Comparison of ENCODE assay signal across 17 mouse cellular contexts in the genomic region with DNA sequence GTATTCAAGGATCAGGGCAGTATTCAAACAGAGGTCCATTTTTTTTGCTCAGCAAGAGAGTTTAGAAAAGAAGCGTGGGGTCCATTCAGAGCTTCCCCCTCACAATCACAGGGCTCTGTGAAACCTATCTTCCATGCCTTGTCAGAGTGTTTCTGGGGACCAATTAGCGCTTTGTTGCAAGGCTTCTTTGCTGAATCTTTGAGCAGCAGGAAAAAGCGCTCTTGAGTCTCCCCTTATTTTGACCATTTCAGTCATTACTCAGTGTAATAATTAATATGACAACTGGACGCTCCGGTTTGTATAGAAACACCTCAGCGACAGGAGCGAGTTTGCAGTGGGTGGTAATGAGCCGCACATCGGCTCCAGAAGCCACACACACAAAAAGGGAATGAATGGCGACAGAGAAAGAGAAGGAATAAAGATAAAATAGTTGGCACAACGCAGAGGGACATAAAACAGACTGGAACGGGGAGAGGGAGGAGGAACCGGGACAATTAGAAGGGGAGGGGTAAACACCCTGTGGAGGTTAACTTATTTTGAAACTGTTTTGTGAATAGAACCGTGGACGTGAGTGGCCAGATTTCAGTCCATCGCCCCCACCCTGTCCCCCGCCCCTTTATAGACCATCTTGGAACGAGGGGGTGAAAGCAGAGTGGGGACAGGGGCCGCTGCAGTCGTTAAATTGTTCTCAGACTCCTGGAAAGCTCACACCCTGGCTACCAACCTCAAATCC. TPM values are rescaled to one million over a fixed set of nuclear protein-coding genes. Genes with fewer than 3 reads are reported as not detected.
DNase-seq lines count a peak whose midpoint lies in the region; ATAC-seq and TF ChIP-seq lines count a peak whose summit lies in the region.
"Had no signal": no experiment of that assay in that cellular context is flagged by ENCODE, and none has a peak within 500 bp of the region (broad histone marks: within the 10 kb centered on the region; RNA-seq: fewer than 3 reads in every experiment).

No protein-coding gene starts in this region.

- no peak overlapping the region for H3K27ac ChIP-seq in layer of hippocampus, adult 2 months
- peak overlapping the region; percentile 75 for H3K27ac ChIP-seq in hindbrain, embryonic 10.5 days
- H3K27ac ChIP-seq in midbrain, embryonic 13.5 days: peak overlapping the region; percentile 70
- H3K27ac ChIP-seq: liver, embryonic 15.5 days had no signal

- H3K4me1 ChIP-seq in hindbrain, embryonic 10.5 days (replicated peaks): peaks cover 31% of the 10 kb centered on the region
- H3K4me1 ChIP-seq in midbrain, embryonic 13.5 days (replicated peaks): peaks cover 39% of the 10 kb centered on the region
- H3K4me1 ChIP-seq: liver, embryonic 15.5 days had no signal

- DNase-seq in layer of hippocampus, adult 2 months (ENCODE audit: low spot score in 2 of 2): no peak
- no peak for DNase-seq in layer of hippocampus, adult 9-10 months (ENCODE audit: low spot score)
- no peak for DNase-seq in hindbrain, embryonic 10.5 days (ENCODE audit: low spot score)
- peak; percentile 68 for DNase-seq in retina, postnatal 1 day
- no peak for DNase-seq in right cerebral cortex, postnatal 10 days (ENCODE audit: low spot score in 2 of 2)
- DNase-seq in urinary bladder, adult 18-20 months (ENCODE audit: low spot score in 2 of 2): no peak
- DNase-seq: cerebellum, adult 9-10 months; gastrocnemius, postnatal 10 days; lung, postnatal 4 days had no signal

- no peak overlapping the region; the same call in 1 of the 2 replicates for H3K9ac ChIP-seq in midbrain, embryonic 13.5 days (replicated peaks)
- H3K9ac ChIP-seq: liver, embryonic 15.5 days had no signal

- peak overlapping the region; percentile 54 for H3K4me2 ChIP-seq in midbrain, embryonic 13.5 days (replicated peaks)
- H3K4me2 ChIP-seq: liver, embryonic 15.5 days had no signal

- peak; percentile 70 for ATAC-seq in midbrain, embryonic 13.5 days
- no peak for ATAC-seq in cerebellum, adult (ENCODE audit: insufficient number of reproducible peaks, low FRiP score, low TSS enrichment)
- ATAC-seq: intestine, postnatal 0 days had no signal

- no peaks in the 10 kb centered on the region for H3K36me3 ChIP-seq in hindbrain, embryonic 10.5 days
- H3K36me3 ChIP-seq in midbrain, embryonic 13.5 days: no peaks in the 10 kb centered on the region
- H3K36me3 ChIP-seq: liver, embryonic 15.5 days had no signal

- H3K9me3 ChIP-seq in hindbrain, embryonic 10.5 days: peaks cover 3% of the 10 kb centered on the region
- H3K9me3 ChIP-seq in midbrain, embryonic 13.5 days: no peaks in the 10 kb centered on the region
- H3K9me3 ChIP-seq: liver, embryonic 15.5 days had no signal

- no peak for TF ChIP-seq CTCF in layer of hippocampus, adult 2 months (conservative IDR thresholded peaks at IDR 0.05)

- peak overlapping the region; percentile 8; the same call in 1 of the 2 replicates for H3K4me3 ChIP-seq in layer of hippocampus, adult 2 months
- peak overlapping the region; percentile 43 for H3K4me3 ChIP-seq in hindbrain, embryonic 10.5 days
- peak overlapping the region; percentile 28 for H3K4me3 ChIP-seq in midbrain, embryonic 13.5 days (replicated peaks)
- H3K4me3 ChIP-seq: liver, embryonic 15.5 days had no signal

- peaks cover 94% of the 10 kb centered on the region for H3K27me3 ChIP-seq in hindbrain, embryonic 10.5 days (ENCODE audit: insufficient read depth, poor library complexity, severe bottlenecking)
- H3K27me3 ChIP-seq in midbrain, embryonic 13.5 days: peaks cover 22% of the 10 kb centered on the region

- WGBS in hindbrain, embryonic 10.5 days: 8% methylated on average over 20 of the region's 20 CpGs
- 2% methylated on average over 20 of the region's 20 CpGs for WGBS in midbrain, embryonic 13.5 days

RNA-seq across cellular contexts. Expression of gene Ascl1, which starts 7.6 kb away (rescaled TPM):
- total RNA-seq in layer of hippocampus, adult 2 months (2021): 1 to 10 TPM; 6.0 to 6.9 TPM
- 15.7 and 41.5 TPM in 2 replicates for polyA plus RNA-seq in hindbrain, embryonic 10.5 days (2016; fragmentation: Nextera tagmentation; extraction: Ambion mirVana)
- polyA plus RNA-seq in midbrain, embryonic 13.5 days (2015; fragmentation: Nextera tagmentation; extraction: Ambion mirVana): 33.3 and 53.1 TPM in 2 replicates
- total RNA-seq: gastrocnemius, postnatal 10 days; neutrophil, adult 5-6 weeks had no signal
- polyA plus RNA-seq: testis, adult 2 months had no signal

RNA-seq across cellular contexts. Expression of gene Pah, which starts 20.5 kb away (rescaled TPM):
- not detected for total RNA-seq in layer of hippocampus, adult 2 months (2021)
- polyA plus RNA-seq in hindbrain, embryonic 10.5 days (2016; fragmentation: Nextera tagmentation; extraction: Ambion mirVana): not detected in 2 replicates
- polyA plus RNA-seq in midbrain, embryonic 13.5 days (2015; fragmentation: Nextera tagmentation; extraction: Ambion mirVana): 0.18 and 0.20 TPM in 2 replicates
- total RNA-seq: layer of hippocampus, adult 18-20 months; neutrophil, adult 5-6 weeks had no signal
- polyA plus RNA-seq: heart, embryonic 14.5 days had no signal
